Mouse (Mus musculus): ENCODE results near the gene Ubl4b.

The Ubl4b gene

DNA sequence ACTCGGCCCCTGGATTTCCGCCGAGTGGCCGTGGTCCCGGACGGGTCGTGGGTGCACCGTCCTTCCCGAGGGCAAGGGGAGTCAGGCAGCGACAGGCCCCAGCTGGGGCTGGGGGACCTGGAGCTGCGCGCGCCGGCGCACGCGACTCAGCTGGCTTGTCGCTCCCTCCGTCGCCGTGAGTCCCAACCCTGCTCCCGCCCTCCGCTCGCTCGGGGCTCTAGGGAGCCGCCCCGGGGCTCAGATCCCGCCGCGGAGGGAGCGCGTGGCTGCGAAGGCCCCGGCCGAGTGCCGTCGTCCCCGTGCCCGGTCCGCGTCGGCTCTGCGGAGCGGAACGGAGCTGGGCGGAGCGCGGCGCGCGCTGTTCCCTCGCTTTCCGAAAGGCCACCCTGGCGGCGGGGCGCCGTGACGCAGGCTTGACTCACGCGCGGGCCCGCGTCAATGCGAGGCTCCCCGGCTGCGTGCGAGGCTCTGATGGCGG is 37.2 kb downstream of the Ubl4b start, which contains the start of gene Slc6a17:
TSS of gene Slc6a17 (minus strand) at position 388 of the 478 bp plus-strand sequence.
- DNase-seq, result no peak

DNA sequence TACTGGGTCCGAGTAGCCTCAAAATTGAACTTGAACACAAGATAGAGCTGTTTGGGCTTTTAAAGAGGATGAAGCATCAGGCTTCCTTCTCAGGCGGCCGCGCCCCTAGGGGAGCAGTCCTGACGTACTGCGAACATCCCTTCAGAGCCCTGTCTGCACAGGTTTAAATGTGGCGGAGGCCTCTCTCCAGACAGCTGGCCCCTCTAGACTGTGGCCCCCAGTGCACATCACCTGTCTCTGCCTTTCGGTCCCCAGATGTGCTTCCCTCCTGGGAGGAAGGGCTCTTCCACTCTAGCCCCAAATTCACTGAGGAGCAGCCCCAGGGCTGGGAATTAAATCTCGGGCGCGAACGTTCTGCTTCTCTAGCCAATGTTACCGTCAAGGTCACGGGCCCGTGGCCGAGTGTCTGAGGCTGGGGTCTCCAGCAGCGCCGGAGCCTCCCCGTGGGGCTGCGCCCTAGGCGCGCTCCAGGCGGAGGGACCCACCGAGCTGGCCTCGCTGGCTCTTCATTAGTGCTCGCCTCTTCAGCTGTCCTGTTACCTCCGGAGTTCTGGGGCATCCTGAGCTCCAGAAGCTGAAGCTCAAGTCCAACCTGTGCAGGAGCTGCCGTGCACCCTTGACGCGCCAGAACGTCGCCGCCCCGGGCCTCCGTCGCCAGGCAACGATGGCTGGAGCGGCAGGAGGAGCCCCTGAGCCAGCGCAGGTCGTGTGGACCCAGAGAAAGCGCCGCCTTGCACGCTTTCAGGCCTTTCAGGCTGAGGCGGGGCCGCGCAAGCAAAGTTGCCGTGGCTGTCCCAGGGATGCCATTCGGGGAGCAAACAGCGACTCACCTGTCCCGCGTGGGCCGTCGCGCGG is 37.9 kb downstream of the Ubl4b start:
- DNase-seq, result no peak

DNA sequence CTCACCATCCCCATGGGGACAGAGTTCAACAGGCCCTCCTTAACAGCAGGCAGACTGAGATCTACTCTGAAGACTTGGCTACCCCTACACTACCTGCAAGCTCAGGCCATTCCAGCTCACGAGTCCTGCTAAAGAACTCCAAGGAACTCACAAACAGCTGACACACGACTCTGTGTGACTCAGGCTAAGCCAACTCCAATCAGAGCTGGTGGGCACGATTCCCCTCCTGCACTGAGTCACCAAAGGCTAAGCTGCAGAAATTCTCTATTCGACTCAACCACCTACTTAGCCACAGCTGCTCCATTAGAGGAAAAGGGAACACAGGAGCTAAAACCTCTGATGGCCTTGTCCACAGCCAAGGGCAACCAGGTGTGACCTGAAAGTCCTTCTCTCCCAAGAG is 38.9 kb downstream of the Ubl4b start:
- no peak for DNase-seq

DNA sequence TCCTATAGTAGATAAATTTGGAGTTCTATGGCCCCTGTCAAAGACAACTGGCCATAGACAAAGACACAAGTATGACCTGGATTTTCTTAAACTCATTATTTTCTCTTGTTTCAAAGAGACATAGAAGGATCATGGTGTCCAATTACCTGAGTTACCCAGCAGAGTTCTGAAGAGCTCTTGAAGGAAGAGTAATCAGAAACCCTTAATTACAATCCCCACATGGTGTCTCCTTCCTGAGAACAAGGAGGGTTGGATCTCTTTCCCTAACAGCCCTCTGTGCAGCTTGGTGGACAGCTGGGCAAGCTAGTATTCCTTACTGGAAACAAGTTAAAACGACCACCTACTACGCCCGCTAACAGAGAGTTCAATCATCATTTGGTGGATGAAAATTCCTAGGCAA is 43.5 kb downstream of the Ubl4b start:
- DNase-seq, result no peak

GRCm38 (mm10) chr3:107508696-107509095 is 46.2 kb downstream of the Ubl4b start:
- no peak for DNase-seq

DNA sequence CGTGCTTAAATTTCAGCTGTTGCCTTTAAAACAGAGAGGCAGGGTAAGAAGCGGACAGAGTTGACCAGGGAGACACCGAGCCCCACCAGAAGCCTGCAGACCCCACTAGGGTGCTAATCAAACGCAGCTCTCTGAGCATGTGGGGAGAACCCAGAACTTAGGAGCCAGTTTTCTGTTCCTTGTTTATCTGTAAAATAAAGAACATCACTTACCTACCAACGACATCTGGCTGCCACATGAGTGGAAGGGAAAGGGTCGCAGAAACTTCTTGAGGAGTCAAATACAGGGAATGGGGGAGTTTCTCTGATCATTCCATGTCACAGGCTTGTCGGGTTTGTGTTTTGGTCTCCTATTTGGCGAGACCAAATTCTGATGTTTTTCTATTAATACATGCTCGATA is 46.9 kb downstream of the Ubl4b start:
- no peak for DNase-seq

GRCm38 (mm10) chr3:107506531-107506930 is 48.3 kb downstream of the Ubl4b start:
- no peak for DNase-seq

DNA sequence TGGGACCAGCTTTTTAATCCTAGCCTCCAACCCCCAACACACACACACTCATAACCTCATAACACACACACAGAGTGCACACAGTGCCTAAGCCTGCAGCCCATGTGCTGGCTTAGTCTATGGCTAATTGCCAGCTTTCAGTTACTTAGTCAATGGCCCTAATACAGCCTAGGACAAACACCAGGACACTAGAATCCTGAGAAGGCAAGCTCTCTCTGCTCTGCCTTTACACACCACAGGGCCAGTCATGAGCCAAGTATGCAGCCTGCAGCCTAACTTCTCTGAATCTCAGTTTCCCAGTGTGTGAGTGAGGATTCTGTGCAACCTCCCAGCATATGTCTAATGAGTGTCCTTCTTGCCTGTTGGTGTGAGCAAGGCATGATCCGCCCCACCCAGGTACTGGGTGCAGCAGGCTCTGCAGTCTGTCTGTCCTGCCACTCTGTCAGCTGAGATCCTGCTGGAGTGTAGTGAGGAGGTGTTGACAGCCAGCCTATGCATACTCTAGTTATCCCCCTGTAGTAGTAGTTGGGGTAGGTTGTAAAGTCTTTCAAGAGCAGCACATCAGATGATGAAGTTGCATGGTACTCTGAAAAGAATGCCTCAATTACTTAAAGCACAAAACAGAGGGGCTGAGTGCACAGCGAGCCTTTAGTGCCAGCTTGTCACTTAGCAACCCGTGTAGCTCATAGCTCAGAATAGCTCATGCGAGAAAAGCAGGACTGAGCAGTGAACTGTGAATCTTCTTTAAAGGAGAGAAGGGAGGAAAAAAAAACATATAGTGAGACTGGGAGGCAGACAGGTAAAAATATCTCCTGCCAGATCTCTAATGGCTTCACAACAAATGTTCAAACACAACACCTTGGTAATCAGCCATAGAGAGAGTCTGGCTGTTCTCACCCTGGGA is 49.2 kb downstream of the Ubl4b start:
- no peak for DNase-seq

DNA sequence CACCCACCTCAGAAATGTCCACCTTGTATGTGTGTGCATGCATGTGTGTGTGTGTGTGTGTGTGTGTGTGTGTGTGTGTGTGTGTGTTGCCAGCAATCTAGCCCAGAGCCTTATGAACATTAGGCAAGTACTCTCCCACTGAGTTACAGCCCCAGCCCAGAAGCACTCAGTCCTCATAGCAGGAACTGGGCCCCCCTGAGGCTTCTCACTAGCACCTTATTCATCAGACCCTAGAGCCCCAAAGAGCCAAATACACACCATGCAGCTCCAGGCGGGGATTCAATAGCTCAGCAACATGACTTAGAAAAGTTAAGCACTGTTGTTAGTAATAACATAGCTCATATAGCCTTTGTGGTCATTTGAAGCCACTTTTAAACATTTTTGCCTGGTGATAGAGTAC is 50.3 kb downstream of the Ubl4b start:
- no peak for DNase-seq

GRCm38 (mm10) chr3:107503716-107504115 is 51.2 kb downstream of the Ubl4b start:
- DNase-seq, result no peak

Measured in lung, adult 18-20 months (tissue).